Mouse (Mus musculus) stomach, embryonic 15.5 days (tissue): ENCODE data around the gene C2cd2. TPM values are rescaled to one million over a fixed set of nuclear protein-coding genes. Genes with fewer than 3 reads are reported as not detected.

Source experiments
- ATAC-seq: fragments of 200-750 bp; cut with Nextera tagmentation; 2 replicates; pipeline ENCODE4 v1.8.0; 2017; ENCODE audit warnings: low read depth, moderate number of reproducible peaks, moderate TSS enrichment; ENCODE audit not compliant: insufficient read depth, low FRiP score
- H3K27ac ChIP-seq: fragments of 300-500 bp; sonication (generic); 2 replicates; pipeline ENCODE4 v1.5.1; 2015; ENCODE audit warnings: mild to moderate bottlenecking, inconsistent platforms
- H3K27me3 ChIP-seq: fragments of 300-500 bp; sonication (generic); replicated peaks from 2 replicates; pipeline ENCODE4 v1.6.1; 2015; ENCODE audit warnings: inconsistent platforms
- H3K36me3 ChIP-seq: fragments of 300-500 bp; sonication (generic); 2 replicates; pipeline ENCODE4 v1.6.1; 2015; ENCODE audit warnings: inconsistent platforms
- H3K4me1 ChIP-seq: fragments of 300-500 bp; sonication (generic); 2 replicates; pipeline ENCODE4 v1.6.1; 2015; ENCODE audit warnings: inconsistent platforms
- H3K4me2 ChIP-seq: fragments of 300-500 bp; sonication (generic); 2 replicates; pipeline ENCODE4 v1.6.1; 2015; ENCODE audit warnings: mild to moderate bottlenecking, inconsistent platforms
- H3K4me3 ChIP-seq: fragments of 300-500 bp; sonication (generic); replicated peaks from 2 replicates; pipeline ENCODE4 v1.5.1; 2015; ENCODE audit warnings: inconsistent platforms
- H3K9ac ChIP-seq: fragments of 300-500 bp; sonication (generic); 2 replicates; pipeline ENCODE4 v1.6.1; 2015; ENCODE audit warnings: inconsistent platforms
- H3K9me3 ChIP-seq: fragments of 300-500 bp; sonication (generic); 2 replicates; pipeline ENCODE4 v1.6.1; 2016; ENCODE audit warnings: inconsistent platforms
- WGBS: fragments of 180-500 bp; shearing (Covaris S2); methylation state at CpG from one replicate; pipeline ENCODE4 v1.1.7; 2015; 5-methylcytosine and 5-hydroxymethylcytosine counted together
- polyA plus RNA-seq: library from polyadenylated mRNA; unstranded; fragments of >200 nt; fragmentation: Nextera tagmentation; extraction: Ambion mirVana; gene quantifications from 2 replicates; pipeline ENCODE4 v1.2.1, GENCODE M21; 2015

Gene C2cd2
- polyA plus RNA-seq, 1 experiment from 2014 or later: 17.4 TPM

GRCm38 (mm10) chr16:97874376-97874775 is 88.0 kb downstream of the C2cd2 start:
- H3K9ac ChIP-seq: no peak overlapping the region
- no peaks in the 10 kb centered on the region for H3K4me1 ChIP-seq
- no peaks in the 10 kb centered on the region for H3K9me3 ChIP-seq
- no peak overlapping the region for H3K4me2 ChIP-seq
- no peaks in the 10 kb centered on the region for H3K27me3 ChIP-seq
- H3K27ac ChIP-seq: no peak overlapping the region
- H3K36me3 ChIP-seq: peaks cover 25% of the 10 kb centered on the region
- no peak for ATAC-seq
- 61% methylated on average over 1 of the region's 1 CpGs for WGBS
- H3K4me3 ChIP-seq: no peak overlapping the region

GRCm38 (mm10) chr16:97872657-97873056 is 89.7 kb downstream of the C2cd2 start:
- H3K4me2 ChIP-seq: no peak overlapping the region
- H3K36me3 ChIP-seq: peaks cover 33% of the 10 kb centered on the region
- H3K27ac ChIP-seq: no peak overlapping the region
- whole genome bisulfite sequencing: 82% methylated on average over 5 of the region's 5 CpGs
- no peak overlapping the region for H3K4me3 ChIP-seq
- no peak overlapping the region for H3K9ac ChIP-seq
- H3K9me3 ChIP-seq: no peaks in the 10 kb centered on the region
- no peaks in the 10 kb centered on the region for H3K27me3 ChIP-seq
- H3K4me1 ChIP-seq: no peaks in the 10 kb centered on the region
- no peak for ATAC-seq

- H3K9ac ChIP-seq: no peak overlapping the region
- no peak overlapping the region for H3K27ac ChIP-seq
- H3K9me3 ChIP-seq: no peaks in the 10 kb centered on the region
- no peak for ATAC-seq
- no peak overlapping the region for H3K4me3 ChIP-seq
- H3K4me2 ChIP-seq: no peak overlapping the region
- WGBS: 73% methylated on average over 6 of the region's 6 CpGs
- no peaks in the 10 kb centered on the region for H3K27me3 ChIP-seq
- peaks cover 27% of the 10 kb centered on the region for H3K36me3 ChIP-seq
- no peaks in the 10 kb centered on the region for H3K4me1 ChIP-seq
These were observed 93.0 kb downstream of the C2cd2 start for GRCm38 (mm10) chr16:97869193-97870102.

- ATAC-seq: no peak
- WGBS: 80% methylated on average over 3 of the region's 3 CpGs
These were observed 98.4 kb downstream of the C2cd2 start for GRCm38 (mm10) chr16:97863932-97864467.

GRCm38 (mm10) chr16:97856050-97856449 is 106.3 kb downstream of the C2cd2 start:
- no peak for ATAC-seq
- no peak overlapping the region for H3K9ac ChIP-seq
- no peak overlapping the region for H3K4me3 ChIP-seq
- H3K27me3 ChIP-seq: no peaks in the 10 kb centered on the region
- no peak overlapping the region for H3K4me2 ChIP-seq
- no peak overlapping the region for H3K27ac ChIP-seq
- peaks cover 8% of the 10 kb centered on the region; the same call in 1 of the 2 replicates for H3K36me3 ChIP-seq
- H3K4me1 ChIP-seq: 0 out of 2 replicates have a peak, but pooled peaks cover 6% of the 10 kb centered on the region
- no peaks in the 10 kb centered on the region for H3K9me3 ChIP-seq

More at GRCm38 (mm10) chr16:97863932-97864467, 98.4 kb downstream of the C2cd2 start:
- Histone ChIP-seq H3K4me3 (no peak overlapping the region), H3K27ac (no peak overlapping the region), H3K9ac (no peak overlapping the region), H3K9me3 (no peaks in the 10 kb centered on the region), H3K4me1 (no peaks in the 10 kb centered on the region), H3K27me3 (no peaks in the 10 kb centered on the region), H3K4me2 (no peak overlapping the region), H3K36me3 (peaks cover 15% of the 10 kb centered on the region)

- no peaks in the 10 kb centered on the region for H3K27me3 ChIP-seq
- no peaks in the 10 kb centered on the region for H3K36me3 ChIP-seq
- H3K27ac ChIP-seq: peak within 1 kb of the TSS; percentile 99
- H3K4me2 ChIP-seq: peak within 1 kb of the TSS; percentile 64
- no peaks in the 10 kb centered on the region for H3K9me3 ChIP-seq
- H3K4me1 ChIP-seq: 0 out of 2 replicates have a peak, but pooled peaks cover 6% of the 10 kb centered on the region
- peak; percentile 88 for ATAC-seq
- H3K4me3 ChIP-seq: peak within 1 kb of the TSS; percentile 94
- under 1% methylated on average over 31 of the region's 31 CpGs for WGBS
- peak within 1 kb of the TSS; percentile 100 for H3K9ac ChIP-seq
These were observed 110.6 kb downstream of the C2cd2 start, which contains the start of gene Prdm15 for GRCm38 (mm10) chr16:97851741-97852319. Gene Prdm15 (minus strand): TSS chr16:97851850.

GRCm38 (mm10) chr16:97851061-97851740 is 111.2 kb downstream of the C2cd2 start:
- under 1% methylated on average over 74 of the region's 77 CpGs for WGBS
- peak overlapping the region; percentile 100 for H3K9ac ChIP-seq
- H3K36me3 ChIP-seq: no peaks in the 10 kb centered on the region
- H3K27me3 ChIP-seq: no peaks in the 10 kb centered on the region
- H3K27ac ChIP-seq: peak overlapping the region; percentile 99
- peak overlapping the region; percentile 94 for H3K4me3 ChIP-seq
- ATAC-seq: peak; percentile 93
- 0 out of 2 replicates have a peak, but pooled peaks cover 6% of the 10 kb centered on the region for H3K4me1 ChIP-seq
- H3K9me3 ChIP-seq: no peaks in the 10 kb centered on the region
- peak overlapping the region; percentile 64 for H3K4me2 ChIP-seq

GRCm38 (mm10) chr16:97850667-97851060 is 111.7 kb downstream of the C2cd2 start:
- peak overlapping the region; percentile 64 for H3K4me2 ChIP-seq
- no peaks in the 10 kb centered on the region for H3K27me3 ChIP-seq
- H3K4me3 ChIP-seq: peak overlapping the region; percentile 94
- under 1% methylated on average over 10 of the region's 11 CpGs for WGBS
- no peak; the same call in 1 of the 2 replicates for ATAC-seq
- no peaks in the 10 kb centered on the region for H3K9me3 ChIP-seq
- H3K27ac ChIP-seq: peak overlapping the region; percentile 99
- peak overlapping the region; percentile 100 for H3K9ac ChIP-seq
- H3K36me3 ChIP-seq: 0 out of 2 replicates have a peak, but pooled peaks cover 3% of the 10 kb centered on the region
- H3K4me1 ChIP-seq: peaks cover 6% of the 10 kb centered on the region; the same call in 1 of the 2 replicates

GRCm38 (mm10) chr16:97848832-97849231 is 113.6 kb downstream of the C2cd2 start:
- no peak overlapping the region for H3K9ac ChIP-seq
- ATAC-seq: no peak
- H3K4me1 ChIP-seq: peaks cover 9% of the 10 kb centered on the region; the same call in 1 of the 2 replicates
- no peaks in the 10 kb centered on the region for H3K27me3 ChIP-seq
- no peak overlapping the region for H3K4me2 ChIP-seq
- H3K9me3 ChIP-seq: no peaks in the 10 kb centered on the region
- H3K4me3 ChIP-seq: no peak overlapping the region
- WGBS: 83% methylated on average over 6 of the region's 6 CpGs
- H3K36me3 ChIP-seq: 0 out of 2 replicates have a peak, but pooled peaks cover 4% of the 10 kb centered on the region
- no peak overlapping the region for H3K27ac ChIP-seq

- no peak overlapping the region for H3K4me3 ChIP-seq
- no peak overlapping the region for H3K4me2 ChIP-seq
- 0 out of 2 replicates have a peak, but pooled peaks cover 4% of the 10 kb centered on the region for H3K36me3 ChIP-seq
- peaks cover 4% of the 10 kb centered on the region; the same call in 1 of the 2 replicates for H3K4me1 ChIP-seq
- WGBS: 69% methylated on average over 12 of the region's 12 CpGs
- peak; percentile 56; the same call in 1 of the 2 replicates for ATAC-seq
- no peaks in the 10 kb centered on the region for H3K9me3 ChIP-seq
- H3K27me3 ChIP-seq: no peaks in the 10 kb centered on the region
- H3K27ac ChIP-seq: 0 out of 2 replicates have a peak overlapping the region, but pooled peaks have one; percentile 4
- no peak overlapping the region for H3K9ac ChIP-seq
These were observed 117.1 kb downstream of the C2cd2 start for GRCm38 (mm10) chr16:97844967-97845937.
